Mouse (Mus musculus): ENCODE results near the gene Shisa6. TPM values are rescaled to one million over a fixed set of nuclear protein-coding genes. Genes with fewer than 3 reads are reported as not detected.

The Shisa6 gene
- polyA plus RNA-seq, 1 experiment: 5.2 TPM

DNA sequence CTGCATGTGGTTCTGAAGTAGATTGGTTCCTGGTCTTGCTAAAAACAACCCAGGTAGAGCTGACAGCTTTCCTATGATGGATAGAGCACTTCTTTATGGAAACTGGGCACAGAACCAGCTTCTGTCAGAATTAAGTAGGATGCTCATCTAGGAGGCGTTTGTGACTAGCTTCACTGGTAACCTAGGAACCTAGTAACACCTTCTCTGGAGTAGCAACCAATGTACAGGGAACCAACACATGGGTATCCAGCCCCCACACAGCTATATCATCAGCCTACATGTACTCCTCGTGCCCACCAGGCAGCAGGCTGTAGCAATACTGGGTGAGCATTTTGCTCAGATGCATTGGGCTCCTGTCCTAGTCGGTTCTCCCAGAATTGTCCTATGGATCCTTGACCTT, 307.3 kb downstream of the Shisa6 start:
- H3K9me3 ChIP-seq (replicated peaks; ENCODE audit: control insufficient read depth, insufficient read depth, low read length, poor library complexity, severe bottlenecking): no peaks in the 10 kb centered on the region
- no peak overlapping the region for H3K9ac ChIP-seq (ENCODE audit: low read depth, poor library complexity, severe bottlenecking)
- H3K36me3 ChIP-seq (ENCODE audit: control insufficient read depth, insufficient read depth, low read length, poor library complexity, severe bottlenecking): no peaks in the 10 kb centered on the region
- no peak overlapping the region for H3K4me3 ChIP-seq (ENCODE audit: low read depth, low read length)
- H3K27ac ChIP-seq (ENCODE audit: insufficient read depth, low read length): no peak overlapping the region
- no peaks in the 10 kb centered on the region for H3K27me3 ChIP-seq (ENCODE audit: control insufficient read depth, insufficient read depth, low read length, poor library complexity, severe bottlenecking)
- H3K4me1 ChIP-seq (ENCODE audit: control insufficient read depth, insufficient read depth, low read length): no peaks in the 10 kb centered on the region
- TF ChIP-seq CTCF (IDR thresholded peaks at IDR 0.05; ENCODE audit: low read depth, low read length) (no peak), EP300 (IDR thresholded peaks at IDR 0.05; ENCODE audit: insufficient read depth, low read depth, low read length) (no peak), POLR2A (IDR thresholded peaks at IDR 0.05; ENCODE audit: insufficient read depth, low read length) (no peak)

DNA sequence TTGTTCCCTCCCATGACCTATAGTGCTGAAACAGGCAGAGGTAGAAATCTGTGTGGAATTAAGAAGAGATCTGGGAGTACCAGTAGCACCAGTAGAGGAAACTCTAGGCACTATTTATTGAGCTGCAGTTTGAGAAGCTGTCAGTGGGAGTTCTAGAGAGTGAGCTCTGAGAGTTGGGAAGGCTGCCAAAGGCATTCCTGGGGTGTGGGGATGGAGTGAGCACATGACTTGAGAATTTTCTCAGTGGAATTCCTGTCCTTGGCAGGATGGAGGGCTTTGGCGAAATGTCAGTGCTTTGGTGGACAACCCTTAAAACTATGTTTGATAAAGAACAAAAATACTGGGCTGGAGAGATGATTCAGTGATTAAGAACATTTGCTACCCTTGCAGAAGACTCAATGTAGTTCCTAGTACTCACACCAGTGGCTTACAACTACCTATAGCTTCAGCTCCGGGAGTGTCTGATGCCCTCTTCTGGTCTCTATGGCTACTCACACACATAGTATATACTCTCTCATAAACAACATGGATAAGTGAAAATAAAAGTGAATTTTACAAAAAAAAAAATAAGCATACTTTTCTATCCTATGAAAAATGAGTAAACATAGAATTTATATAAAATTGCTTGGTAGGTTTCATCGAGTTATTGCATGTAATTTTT, 337.0 kb downstream of the Shisa6 start:
- Histone ChIP-seq H3K27ac (ENCODE audit: insufficient read depth, low read length) (no peak overlapping the region), H3K9me3 (replicated peaks; ENCODE audit: control insufficient read depth, insufficient read depth, low read length, poor library complexity, severe bottlenecking) (no peaks in the 10 kb centered on the region)

DNA sequence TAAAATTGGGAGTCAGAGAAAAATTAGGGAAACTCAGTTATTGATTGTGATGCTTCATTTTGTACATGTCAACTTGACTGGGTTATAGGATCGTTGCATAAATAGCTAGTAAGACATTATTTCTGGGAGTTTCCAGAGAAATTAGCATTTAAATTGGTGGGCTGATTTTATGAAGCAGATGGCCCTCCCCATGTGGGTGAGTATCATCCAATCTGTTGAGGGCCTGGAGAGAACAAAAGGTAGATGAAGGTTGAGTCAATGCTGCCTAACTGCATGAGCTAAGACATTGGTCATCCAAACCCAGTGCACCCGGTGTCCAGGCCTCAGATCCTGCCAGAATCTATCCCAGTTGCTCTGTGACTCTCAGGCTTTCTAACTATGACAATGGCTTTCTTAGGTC, 337.6 kb downstream of the Shisa6 start:
- H3K36me3 ChIP-seq (ENCODE audit: control insufficient read depth, insufficient read depth, low read length, poor library complexity, severe bottlenecking): no peaks in the 10 kb centered on the region
- no peak overlapping the region for H3K9ac ChIP-seq (ENCODE audit: low read depth, poor library complexity, severe bottlenecking)
- no peak overlapping the region for H3K4me3 ChIP-seq (ENCODE audit: low read depth, low read length)
- H3K9me3 ChIP-seq (replicated peaks; ENCODE audit: control insufficient read depth, insufficient read depth, low read length, poor library complexity, severe bottlenecking): no peaks in the 10 kb centered on the region
- H3K27ac ChIP-seq (ENCODE audit: insufficient read depth, low read length): no peak overlapping the region
- TF ChIP-seq EP300 (IDR thresholded peaks at IDR 0.05; ENCODE audit: insufficient read depth, low read depth, low read length) (no peak), POLR2A (IDR thresholded peaks at IDR 0.05; ENCODE audit: insufficient read depth, low read length) (no peak), CTCF (IDR thresholded peaks at IDR 0.05; ENCODE audit: low read depth, low read length) (no peak)
- no peaks in the 10 kb centered on the region for H3K4me1 ChIP-seq (ENCODE audit: control insufficient read depth, insufficient read depth, low read length)
- H3K27me3 ChIP-seq (ENCODE audit: control insufficient read depth, insufficient read depth, low read length, poor library complexity, severe bottlenecking): no peaks in the 10 kb centered on the region

More for the DNA sequence above, 337.0 kb downstream of the Shisa6 start:
- no peak overlapping the region for H3K9ac ChIP-seq (ENCODE audit: low read depth, poor library complexity, severe bottlenecking)
- no peak overlapping the region for H3K4me3 ChIP-seq (ENCODE audit: low read depth, low read length)
- no peaks in the 10 kb centered on the region for H3K4me1 ChIP-seq (ENCODE audit: control insufficient read depth, insufficient read depth, low read length)
- H3K36me3 ChIP-seq (ENCODE audit: control insufficient read depth, insufficient read depth, low read length, poor library complexity, severe bottlenecking): no peaks in the 10 kb centered on the region
- H3K27me3 ChIP-seq (ENCODE audit: control insufficient read depth, insufficient read depth, low read length, poor library complexity, severe bottlenecking): no peaks in the 10 kb centered on the region
- no peak for TF ChIP-seq EP300 (IDR thresholded peaks at IDR 0.05; ENCODE audit: insufficient read depth, low read depth, low read length)
- TF ChIP-seq CTCF (IDR thresholded peaks at IDR 0.05; ENCODE audit: low read depth, low read length): no peak
- TF ChIP-seq POLR2A (IDR thresholded peaks at IDR 0.05; ENCODE audit: insufficient read depth, low read length): no peak

DNA sequence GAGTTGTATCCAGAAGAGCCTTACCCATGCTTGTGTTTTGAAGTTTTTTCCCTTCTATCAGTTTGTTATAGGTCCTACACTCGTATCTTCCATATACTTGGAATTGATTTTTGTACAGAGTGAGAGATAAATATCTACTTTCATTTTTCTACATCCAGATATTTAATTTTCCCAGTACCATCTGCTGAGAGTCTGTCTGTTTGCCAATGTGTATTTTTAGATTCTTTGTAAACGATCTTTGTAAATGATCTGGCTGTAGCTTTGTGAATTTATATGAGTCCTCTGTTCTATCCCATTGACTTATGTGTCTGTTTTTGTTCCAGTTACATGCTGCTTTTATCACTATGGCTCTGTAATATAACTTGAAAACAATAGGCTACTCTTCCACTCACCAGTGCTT, 348.0 kb downstream of the Shisa6 start:
- no peaks in the 10 kb centered on the region for H3K36me3 ChIP-seq (ENCODE audit: control insufficient read depth, insufficient read depth, low read length, poor library complexity, severe bottlenecking)
- H3K4me3 ChIP-seq (ENCODE audit: low read depth, low read length): no peak overlapping the region
- no peaks in the 10 kb centered on the region for H3K4me1 ChIP-seq (ENCODE audit: control insufficient read depth, insufficient read depth, low read length)
- no peak overlapping the region for H3K27ac ChIP-seq (ENCODE audit: insufficient read depth, low read length)
- TF ChIP-seq EP300 (IDR thresholded peaks at IDR 0.05; ENCODE audit: insufficient read depth, low read depth, low read length) (no peak), POLR2A (IDR thresholded peaks at IDR 0.05; ENCODE audit: insufficient read depth, low read length) (no peak), CTCF (IDR thresholded peaks at IDR 0.05; ENCODE audit: low read depth, low read length) (no peak)
- H3K27me3 ChIP-seq (ENCODE audit: control insufficient read depth, insufficient read depth, low read length, poor library complexity, severe bottlenecking): no peaks in the 10 kb centered on the region
- no peak overlapping the region for H3K9ac ChIP-seq (ENCODE audit: low read depth, poor library complexity, severe bottlenecking)
- no peaks in the 10 kb centered on the region for H3K9me3 ChIP-seq (replicated peaks; ENCODE audit: control insufficient read depth, insufficient read depth, low read length, poor library complexity, severe bottlenecking)

DNA sequence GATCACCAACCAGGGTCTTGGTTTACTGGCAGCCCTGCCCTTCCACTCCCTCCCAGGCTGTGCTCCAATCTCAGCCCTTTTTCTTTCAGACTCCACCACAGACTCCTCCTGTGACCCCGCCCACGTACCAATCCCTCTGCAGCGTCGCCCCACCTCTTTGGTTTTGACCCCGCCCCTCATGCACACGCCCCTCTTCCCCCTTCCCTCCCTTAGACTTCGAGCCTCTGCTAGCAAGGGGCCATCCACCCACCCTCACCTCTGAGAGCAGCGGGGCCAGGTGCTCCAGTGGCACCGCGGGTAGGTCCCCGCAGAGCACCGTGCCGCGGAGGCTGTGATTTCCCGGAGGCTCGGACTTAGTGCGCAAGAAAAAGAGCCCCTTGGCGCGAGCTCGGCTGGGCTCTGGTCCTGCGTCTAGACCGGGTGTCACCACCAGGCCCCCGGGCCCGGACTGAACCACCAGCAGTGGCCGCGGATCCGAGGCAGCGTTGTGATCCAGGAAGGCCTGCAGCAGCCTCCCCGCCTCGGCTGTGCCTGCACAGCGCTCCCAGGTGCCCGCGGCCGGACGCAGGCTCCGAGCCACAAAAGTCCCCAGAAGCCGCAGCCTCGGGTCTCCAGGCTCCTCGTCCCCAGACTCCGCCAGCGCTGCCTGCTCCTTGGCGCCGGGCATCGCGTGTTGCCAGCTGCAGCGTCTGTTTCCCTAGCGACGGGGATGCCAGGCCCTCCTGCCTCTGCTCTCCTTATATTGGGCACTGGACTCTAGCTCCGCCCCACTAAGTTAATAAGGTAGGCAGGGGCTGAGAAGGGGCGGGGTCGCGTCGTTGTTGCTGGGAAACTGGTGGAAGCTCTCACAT, 357.7 kb downstream of the Shisa6 start, which contains the start of gene Dnah9:
Gene Dnah9 (minus strand): TSS at position 751 of the 851 bp plus-strand sequence.
- peaks cover 2% of the 10 kb centered on the region; the same call in 1 of the 2 replicates for H3K27me3 ChIP-seq (ENCODE audit: control insufficient read depth, insufficient read depth, low read length, poor library complexity, severe bottlenecking)
- TF ChIP-seq POLR2A (IDR thresholded peaks at IDR 0.05; ENCODE audit: insufficient read depth, low read length) (no peak), CTCF (IDR thresholded peaks at IDR 0.05; ENCODE audit: low read depth, low read length) (no peak), EP300 (IDR thresholded peaks at IDR 0.05; ENCODE audit: insufficient read depth, low read depth, low read length) (no peak)
- no peak within 1 kb of the TSS for H3K9ac ChIP-seq (ENCODE audit: low read depth, poor library complexity, severe bottlenecking)
- no peaks in the 10 kb centered on the region for H3K9me3 ChIP-seq (replicated peaks; ENCODE audit: control insufficient read depth, insufficient read depth, low read length, poor library complexity, severe bottlenecking)
- no peak within 1 kb of the TSS for H3K27ac ChIP-seq (ENCODE audit: insufficient read depth, low read length)
- no peaks in the 10 kb centered on the region for H3K36me3 ChIP-seq (ENCODE audit: control insufficient read depth, insufficient read depth, low read length, poor library complexity, severe bottlenecking)
- no peaks in the 10 kb centered on the region for H3K4me1 ChIP-seq (ENCODE audit: control insufficient read depth, insufficient read depth, low read length)
- H3K4me3 ChIP-seq (ENCODE audit: low read depth, low read length): peak within 1 kb of the TSS; percentile 63

DNA sequence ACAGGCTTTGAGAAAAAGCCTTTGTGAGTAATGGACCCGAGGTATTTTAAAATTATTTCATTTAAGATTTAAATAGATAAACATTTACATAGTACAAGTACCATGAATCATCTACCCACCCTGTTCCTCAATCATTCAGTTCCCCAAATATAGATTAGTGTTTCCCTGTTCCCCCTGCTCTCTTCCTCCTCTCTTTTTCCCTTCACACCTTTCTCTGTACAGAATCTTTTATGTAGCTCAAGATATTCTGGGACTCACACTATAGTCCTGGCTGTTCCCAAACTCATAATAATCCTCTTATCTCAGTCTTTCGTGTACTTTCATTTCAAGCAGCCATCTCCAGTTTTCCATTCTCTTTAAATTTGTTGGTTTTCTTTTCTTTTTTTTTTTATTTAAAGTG, 361.7 kb downstream of the Shisa6 start:
- Histone ChIP-seq H3K9ac (ENCODE audit: low read depth, poor library complexity, severe bottlenecking) (no peak overlapping the region), H3K9me3 (replicated peaks; ENCODE audit: control insufficient read depth, insufficient read depth, low read length, poor library complexity, severe bottlenecking) (no peaks in the 10 kb centered on the region), H3K36me3 (ENCODE audit: control insufficient read depth, insufficient read depth, low read length, poor library complexity, severe bottlenecking) (no peaks in the 10 kb centered on the region), H3K4me1 (ENCODE audit: control insufficient read depth, insufficient read depth, low read length) (no peaks in the 10 kb centered on the region), H3K27me3 (ENCODE audit: control insufficient read depth, insufficient read depth, low read length, poor library complexity, severe bottlenecking) (peaks cover under 1% of the 10 kb centered on the region; the same call in 1 of the 2 replicates), H3K4me3 (ENCODE audit: low read depth, low read length) (no peak overlapping the region), H3K27ac (ENCODE audit: insufficient read depth, low read length) (no peak overlapping the region)
- TF ChIP-seq EP300 (IDR thresholded peaks at IDR 0.05; ENCODE audit: insufficient read depth, low read depth, low read length) (no peak), POLR2A (IDR thresholded peaks at IDR 0.05; ENCODE audit: insufficient read depth, low read length) (no peak), CTCF (IDR thresholded peaks at IDR 0.05; ENCODE audit: low read depth, low read length) (no peak)
